Mouse (Mus musculus): Measurements from ENCODE around the gene Jhy.
A peak's percentile ranks its signal among the peaks of the same experiment; 100 is the strongest.

Jhy gene

DNA sequence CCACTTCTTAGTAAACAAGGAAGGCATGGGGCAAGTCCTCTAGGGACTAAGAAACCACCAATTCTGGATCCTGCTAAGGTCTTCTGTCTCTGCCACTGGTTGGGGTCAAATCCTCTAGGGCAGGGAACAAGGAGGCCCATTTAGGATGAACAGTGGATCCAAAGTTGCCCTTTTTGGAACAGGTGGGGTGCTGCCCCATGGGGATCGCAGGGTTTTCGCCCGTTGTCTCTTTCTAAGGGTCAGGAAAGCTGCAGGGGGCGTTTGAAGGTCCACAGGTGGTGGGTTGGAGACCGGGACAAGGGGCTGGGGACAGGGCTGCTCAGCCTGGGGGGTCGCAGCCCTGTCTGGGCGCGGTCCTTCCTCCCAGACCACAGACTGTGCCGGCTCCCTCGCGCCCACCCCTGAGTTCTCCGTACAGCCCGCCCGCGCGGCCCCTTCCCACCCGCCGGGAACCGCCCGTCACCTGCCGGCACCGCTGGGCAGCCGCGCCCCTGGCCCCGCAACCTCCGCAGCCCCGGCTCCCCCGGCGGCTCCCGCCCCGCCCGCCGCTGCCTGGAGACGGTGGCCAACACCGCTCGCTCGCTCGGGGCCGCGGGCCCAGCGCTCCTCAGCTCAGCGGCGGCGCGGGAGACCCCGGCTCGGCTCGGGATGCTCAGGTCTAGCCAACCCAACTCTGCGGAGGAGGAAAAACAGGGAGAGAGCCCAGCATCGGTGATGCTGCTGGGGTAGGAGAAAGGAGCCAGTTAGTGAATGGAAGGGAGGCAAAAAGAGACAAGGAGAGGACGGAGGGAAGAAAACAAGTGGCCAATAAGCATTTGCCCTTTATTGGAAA lies at the start of gene Jhy:
Jhy (minus strand) TSS at position 533 of the 832 bp plus-strand sequence.
- no peak for DNase-seq (ENCODE audit: low spot score in 2 of 2)

GRCm38 (mm10) chr9:41012456-41012855 lies 48.5 kb upstream of the Jhy start:
- no peak for DNase-seq (ENCODE audit: low spot score in 2 of 2)

DNA sequence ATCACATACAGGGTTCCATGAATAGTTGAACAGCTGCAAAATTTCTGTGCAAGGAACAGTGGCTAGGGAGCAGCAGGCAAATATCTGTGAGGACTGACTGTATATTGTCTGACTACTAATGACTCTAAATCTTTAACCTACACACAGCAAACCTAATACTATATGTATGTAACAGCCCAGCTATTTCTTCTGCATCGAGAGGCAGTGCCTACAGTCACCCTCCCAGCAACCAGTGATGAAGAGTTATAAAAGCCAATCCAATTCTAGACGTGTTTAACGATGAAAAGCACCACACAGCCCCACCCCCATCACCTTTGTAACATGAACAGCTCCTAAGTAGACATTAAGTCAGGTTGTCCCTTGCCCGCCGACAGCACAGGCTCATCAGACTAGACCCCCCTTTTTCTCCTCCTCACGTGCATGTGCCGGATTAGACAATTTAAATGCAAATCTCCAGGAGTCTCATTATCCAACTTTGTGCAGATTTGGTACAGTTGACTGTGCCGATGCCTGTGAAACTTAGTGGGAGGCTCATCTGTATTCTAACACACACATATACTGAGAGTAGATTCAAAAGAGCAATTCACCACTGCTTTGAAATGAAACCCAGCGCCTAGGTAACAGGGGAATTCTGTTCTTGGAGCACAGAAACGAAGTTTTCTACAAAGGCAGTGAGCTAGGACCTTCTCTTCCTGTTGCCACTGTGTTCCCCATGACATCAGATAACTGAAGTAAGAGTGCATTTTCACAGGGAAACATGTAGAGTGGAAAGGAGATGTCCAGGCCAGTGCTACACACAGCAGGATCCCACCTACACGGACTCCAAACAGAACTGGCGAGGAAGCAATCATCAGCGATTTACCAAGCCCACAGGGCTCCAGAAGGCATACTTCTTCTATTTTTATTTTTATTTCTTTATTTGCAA lies 47.9 kb upstream of the Jhy start:
- peak in 1 of 2 experiments; percentile 37 for DNase-seq (ENCODE audit: low spot score in 2 of 2)

DNA sequence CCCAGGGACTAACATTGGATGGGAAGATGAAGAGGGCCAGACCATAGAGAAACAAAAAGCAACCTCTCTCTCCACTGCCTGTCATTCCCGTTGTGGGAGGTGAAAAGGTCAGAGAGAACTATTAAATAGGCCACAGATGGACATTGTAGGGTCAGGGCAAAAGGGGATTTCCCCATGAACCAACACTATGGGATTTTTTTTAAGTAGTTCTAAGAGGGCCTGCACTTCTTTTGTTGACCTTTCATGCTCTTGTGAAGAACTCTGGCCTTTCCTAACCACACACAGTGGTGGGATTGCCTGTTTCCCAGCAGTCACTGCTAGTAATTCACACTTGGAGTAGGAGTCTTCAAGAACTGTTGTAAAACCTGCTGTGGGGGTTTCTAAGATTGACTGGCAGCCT lies 43.9 kb upstream of the Jhy start:
- no peak for DNase-seq (ENCODE audit: low spot score in 2 of 2)

GRCm38 (mm10) chr9:41004415-41004814 lies 40.5 kb upstream of the Jhy start, which contains the start of gene Crtam:
Gene Crtam, minus strand, starts transcription at chr9:41004628.
- no peak for DNase-seq (ENCODE audit: low spot score in 2 of 2)

- DNase-seq (ENCODE audit: low spot score in 2 of 2): no peak
Measured at GRCm38 (mm10) chr9:40997116-40997779, 33.3 kb upstream of the Jhy start.

GRCm38 (mm10) chr9:40994075-40994474 lies 30.2 kb upstream of the Jhy start:
- DNase-seq (ENCODE audit: low spot score in 2 of 2): no peak

GRCm38 (mm10) chr9:40991511-40991910 lies 27.6 kb upstream of the Jhy start:
- DNase-seq (ENCODE audit: low spot score in 2 of 2): no peak

- DNase-seq (ENCODE audit: low spot score in 2 of 2): peak; percentile 17 to 23
Measured at GRCm38 (mm10) chr9:40989940-40990588, 26.1 kb upstream of the Jhy start.

DNA sequence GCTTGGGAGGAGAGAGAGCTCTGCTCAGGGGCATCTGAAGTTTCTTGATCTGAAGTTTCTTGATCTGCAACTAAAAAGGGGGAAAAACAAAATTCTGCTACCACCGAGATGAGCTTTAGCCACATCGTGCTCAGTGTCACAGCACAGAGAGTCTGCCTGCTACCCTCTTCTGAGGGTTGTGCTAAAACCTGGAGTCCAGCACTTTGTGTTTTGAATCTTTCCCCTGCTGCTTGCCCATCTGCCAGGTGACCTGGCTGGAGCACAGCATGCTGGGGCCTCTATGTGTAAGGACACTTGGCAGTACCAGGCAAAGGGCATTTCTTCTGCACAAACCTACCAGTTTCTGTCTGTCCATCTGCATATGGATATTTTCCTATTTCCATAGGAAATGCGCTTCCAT lies 20.4 kb upstream of the Jhy start:
- no peak for DNase-seq (ENCODE audit: low spot score in 2 of 2)

- DNase-seq (ENCODE audit: low spot score in 2 of 2): no peak
Measured at GRCm38 (mm10) chr9:40983758-40984157, 19.8 kb upstream of the Jhy start.

- DNase-seq (ENCODE audit: low spot score in 2 of 2): no peak
Measured at GRCm38 (mm10) chr9:40982480-40982879, 18.6 kb upstream of the Jhy start.

DNA sequence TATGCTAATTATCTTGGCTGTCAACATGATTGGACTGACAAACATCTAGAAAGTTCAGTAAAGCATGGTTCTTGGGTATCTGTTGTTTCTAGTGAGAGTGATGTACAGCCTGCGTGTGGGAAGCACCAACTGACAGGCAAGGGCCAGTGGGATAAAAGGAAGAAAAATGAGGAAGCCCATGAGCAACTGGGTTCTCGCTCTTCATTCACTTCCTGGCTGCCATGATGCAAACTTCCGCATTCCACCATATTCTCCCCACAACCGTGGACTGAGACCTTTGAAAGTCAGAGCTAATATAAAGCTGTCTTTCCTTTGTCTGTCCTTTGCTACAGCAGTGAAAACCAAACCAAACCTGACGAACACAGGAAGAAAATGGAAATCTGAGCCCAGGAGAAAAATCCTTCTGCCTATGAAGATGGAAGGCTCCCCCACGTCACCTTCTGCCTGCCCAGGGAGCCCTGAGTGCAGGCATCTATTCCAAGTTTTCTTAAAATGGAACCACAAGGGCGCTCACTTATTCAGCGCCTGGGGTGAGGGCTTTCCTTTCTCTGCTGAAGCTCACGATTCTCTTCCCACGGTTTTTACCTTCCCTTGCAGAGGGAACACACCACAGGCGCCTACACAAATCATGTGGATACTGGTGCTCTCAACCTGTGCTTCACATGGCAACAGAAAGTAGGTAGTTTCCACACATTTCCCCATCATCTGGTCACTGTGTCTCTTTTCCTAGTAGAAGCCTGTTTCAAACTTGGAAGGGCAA lies 10.3 kb upstream of the Jhy start:
- peak; percentile 16 to 18 for DNase-seq (ENCODE audit: low spot score in 2 of 2)

GRCm38 (mm10) chr9:40964418-40964714 lies 448 bp upstream of the Jhy start:
- DNase-seq (ENCODE audit: low spot score in 2 of 2): no peak

- no peak for DNase-seq (ENCODE audit: low spot score in 2 of 2)
Measured at GRCm38 (mm10) chr9:40961401-40961800, 2.5 kb downstream of the Jhy start.

DNA sequence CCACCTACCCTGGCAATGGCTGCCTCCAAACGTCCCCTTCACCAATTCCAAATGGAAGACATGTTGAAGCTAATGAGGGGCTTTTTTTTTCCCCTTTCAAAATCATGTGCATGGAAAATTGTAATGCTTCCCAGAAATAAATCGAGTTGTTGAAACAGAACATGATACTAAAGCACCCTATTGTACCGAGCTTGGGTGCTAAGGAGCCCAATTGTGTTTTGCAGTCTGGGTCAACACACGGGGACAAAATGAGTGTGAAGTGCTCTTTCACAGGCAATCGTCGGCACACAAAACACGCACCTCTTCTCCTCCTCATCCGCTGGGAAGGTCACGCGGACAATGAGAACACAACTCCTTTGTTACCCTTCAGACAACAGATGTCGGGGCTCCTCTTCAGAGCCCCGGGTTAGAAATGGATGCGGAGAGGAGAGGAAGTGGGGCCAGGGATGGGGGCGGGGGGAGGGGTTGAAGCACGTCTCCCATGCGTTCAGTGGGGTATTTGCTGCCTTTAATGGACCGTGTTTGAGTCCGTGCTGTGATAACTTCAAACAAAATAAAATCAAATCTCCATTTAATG lies 14.8 kb downstream of the Jhy start:
- no peak for DNase-seq (ENCODE audit: low spot score in 2 of 2)

GRCm38 (mm10) chr9:40948473-40948872 lies 15.4 kb downstream of the Jhy start:
- no peak for DNase-seq (ENCODE audit: low spot score in 2 of 2)

GRCm38 (mm10) chr9:40947131-40947530 lies 16.8 kb downstream of the Jhy start:
- no peak for DNase-seq (ENCODE audit: low spot score in 2 of 2)

DNA sequence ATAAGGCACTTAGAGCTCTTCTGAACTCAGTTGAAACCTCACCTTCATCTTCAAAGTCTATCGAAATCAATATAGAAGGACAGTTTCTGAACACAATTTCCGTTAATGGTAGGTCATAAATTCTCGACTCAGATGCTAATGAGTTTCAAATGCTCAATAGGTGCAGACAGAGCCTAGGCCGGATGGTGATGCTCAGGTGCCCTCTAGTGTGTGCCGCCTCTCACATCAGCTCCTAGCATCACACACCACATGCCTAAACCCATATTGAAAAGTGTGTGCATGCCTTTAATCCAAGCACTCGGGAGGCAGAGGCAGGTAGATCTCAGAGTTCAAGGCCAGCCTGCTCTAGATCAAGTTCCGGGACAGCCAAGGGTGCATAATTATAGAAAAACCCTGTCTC lies 26.5 kb downstream of the Jhy start:
- DNase-seq (ENCODE audit: low spot score in 2 of 2): no peak

GRCm38 (mm10) chr9:40933323-40933722 lies 30.6 kb downstream of the Jhy start:
- no peak for DNase-seq (ENCODE audit: low spot score in 2 of 2)
